Mouse (Mus musculus) thymus, adult 2 months (tissue): ENCODE measurements around the gene Def6.

Source experiments
- CTCF ChIP-seq: fragments of 200-500 bp; IDR thresholded peaks from 2 replicates; pipeline ENCODE4 v1.5.1; 2012; ENCODE audit warnings: mild to moderate bottlenecking, control low read depth, low read length, moderate library complexity, borderline replicate concordance; ENCODE audit not compliant: control insufficient read depth, poor library complexity, insufficient read depth; ENCODE audit errors: extremely low read depth
- POLR2A ChIP-seq: fragments of 200-500 bp; IDR thresholded peaks from 2 replicates; pipeline ENCODE4 v1.6.1; 2012; ENCODE audit warnings: mild to moderate bottlenecking, low read length, control low read depth, moderate library complexity; ENCODE audit not compliant: control insufficient read depth, poor library complexity, insufficient read depth; ENCODE audit errors: extremely low read depth

GRCm38 (mm10) chr17:28263181-28263894, 55.8 kb downstream of the Def6 start:
- TF ChIP-seq POLR2A (no peak), CTCF (no peak)
